Mouse (Mus musculus) regulatory T cell (primary cell): Measurements from ENCODE around the gene Bcas3.

Experiments used
- in situ Hi-C: fragments of 300-600 bp; cut with MboI, MseI; formaldehyde crosslinking; loops from one replicate; pipeline ENCODE4 v1.15.1; 2025; ENCODE audit warnings: high pct_unique_total_duplicates

Bcas3 gene

GRCm38 (mm10) chr11:85613035-85613434 lies 260.1 kb downstream of the Bcas3 start:
- in situ Hi-C loops: no loop called here

- in situ Hi-C loops: no loop called here
Measured at GRCm38 (mm10) chr11:85613586-85613985, 260.6 kb downstream of the Bcas3 start.

GRCm38 (mm10) chr11:85614431-85614830 lies 261.5 kb downstream of the Bcas3 start:
- in situ Hi-C loops: no loop called here

GRCm38 (mm10) chr11:85615421-85615820 lies 262.5 kb downstream of the Bcas3 start:
- in situ Hi-C loops: no loop called here

GRCm38 (mm10) chr11:85621486-85621885 lies 268.5 kb downstream of the Bcas3 start:
- in situ Hi-C loops: no loop called here

GRCm38 (mm10) chr11:85621994-85622393 lies 269.0 kb downstream of the Bcas3 start:
- in situ Hi-C loops: no loop called here

GRCm38 (mm10) chr11:85625206-85625605 lies 272.2 kb downstream of the Bcas3 start:
- in situ Hi-C loops: no loop called here

GRCm38 (mm10) chr11:85626846-85627245 lies 273.9 kb downstream of the Bcas3 start:
- in situ Hi-C loops: no loop called here

- in situ Hi-C loops: no loop called here
Measured at GRCm38 (mm10) chr11:85627405-85627804, 274.4 kb downstream of the Bcas3 start.

GRCm38 (mm10) chr11:85628303-85629063 lies 275.5 kb downstream of the Bcas3 start:
- in situ Hi-C loops: no loop called here

GRCm38 (mm10) chr11:85632568-85632981 lies 279.6 kb downstream of the Bcas3 start:
- in situ Hi-C loops: no loop called here

GRCm38 (mm10) chr11:85638696-85639495 lies 285.9 kb downstream of the Bcas3 start:
- in situ Hi-C loops: no loop called here

GRCm38 (mm10) chr11:85640659-85641058 lies 287.7 kb downstream of the Bcas3 start:
- in situ Hi-C loops: no loop called here

GRCm38 (mm10) chr11:85641486-85641885 lies 288.5 kb downstream of the Bcas3 start:
- in situ Hi-C loops: no loop called here

- in situ Hi-C loops: no loop called here
Measured at GRCm38 (mm10) chr11:85642591-85642990, 289.6 kb downstream of the Bcas3 start.

- in situ Hi-C loops: no loop called here
Measured at GRCm38 (mm10) chr11:85643025-85643424, 290.1 kb downstream of the Bcas3 start.

- in situ Hi-C loops: no loop called here
Measured at GRCm38 (mm10) chr11:85643479-85644000, 290.6 kb downstream of the Bcas3 start.

GRCm38 (mm10) chr11:85644027-85644747 lies 291.2 kb downstream of the Bcas3 start:
- in situ Hi-C loops: no loop called here

GRCm38 (mm10) chr11:85644748-85645060 lies 291.7 kb downstream of the Bcas3 start:
- in situ Hi-C loops: no loop called here

GRCm38 (mm10) chr11:85645152-85645835 lies 292.3 kb downstream of the Bcas3 start:
- in situ Hi-C loops: no loop called here

GRCm38 (mm10) chr11:85648893-85649292 lies 295.9 kb downstream of the Bcas3 start:
- in situ Hi-C loops: no loop called here

GRCm38 (mm10) chr11:85649373-85649772 lies 296.4 kb downstream of the Bcas3 start:
- in situ Hi-C loops: no loop called here
